In the genomic region with DNA sequence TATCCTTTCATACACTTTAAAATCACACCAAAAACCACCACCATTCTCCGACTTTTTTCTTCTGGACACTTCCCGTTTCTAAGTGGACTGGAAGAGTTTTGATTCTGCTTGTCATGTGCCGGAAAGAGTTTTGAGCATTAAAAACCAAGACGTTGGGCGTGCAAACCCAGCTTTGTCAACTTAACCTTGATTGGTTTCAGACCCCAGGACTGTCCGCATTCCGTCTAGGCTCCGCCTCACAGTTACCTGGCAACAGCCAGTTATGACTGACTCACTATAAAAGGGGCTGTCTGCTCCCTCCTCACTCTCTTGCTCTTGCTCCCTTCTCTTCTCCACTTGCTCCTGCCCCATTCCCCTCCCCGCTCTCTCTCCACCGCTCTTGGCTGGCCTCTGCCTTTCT, we compare ENCODE assay signal across 7 mouse cellular contexts. TPM values are rescaled to one million over a fixed set of nuclear protein-coding genes. Genes with fewer than 3 reads are reported as not detected.
A peak's percentile ranks its signal among the peaks of the same experiment; 100 is the strongest.
DNase-seq lines count a peak whose midpoint lies in the region; ATAC-seq and TF ChIP-seq lines count a peak whose summit lies in the region.

No protein-coding gene starts in this region.

- H3K4me3 ChIP-seq in kidney, adult 2 months (ENCODE audit: insufficient read depth, low read depth, low read length): 0 out of 2 replicates have a peak overlapping the region, but pooled peaks have one; percentile 25

- H3K4me1 ChIP-seq in kidney, adult 2 months (ENCODE audit: control insufficient read depth, insufficient read depth, low read length): peaks cover 3% of the 10 kb centered on the region; the same call in 1 of the 2 replicates

- H3K27me3 ChIP-seq in kidney, adult 2 months (replicated peaks; ENCODE audit: control insufficient read depth, insufficient read depth, low read length): no peaks in the 10 kb centered on the region

- TF ChIP-seq POLR2A in kidney, adult 2 months (IDR thresholded peaks at IDR 0.05; ENCODE audit: low read depth, low read length): no peak

- no peak for TF ChIP-seq CTCF in kidney, adult 2 months (conservative IDR thresholded peaks at IDR 0.05; ENCODE audit: insufficient read depth, insufficient read length, low read depth, low read length)

- no peak overlapping the region for H3K27ac ChIP-seq in kidney, adult 2 months (ENCODE audit: insufficient read depth, low read depth, low read length)

- peak; percentile 90 for ATAC-seq in granulocyte monocyte progenitor cell, adult 5-6 weeks (replicated peaks; ENCODE audit: poor library complexity, severe bottlenecking)
- peak; percentile 60 for ATAC-seq in megakaryocyte, adult 5-6 weeks (ENCODE audit: poor library complexity, severe bottlenecking)

- DNase-seq in kidney, adult 2 months: no peak
- DNase-seq in kidney, postnatal 14 days: no peak
- DNase-seq in adrenal gland, postnatal 25 days: peak; percentile 23
- DNase-seq in right cerebral cortex, postnatal 10 days (ENCODE audit: low spot score in 2 of 2): no peak
- DNase-seq in Muller cell, postnatal 12 days (ENCODE audit: inconsistent ontology term): no peak

- no peaks in the 10 kb centered on the region; the same call in 1 of the 2 replicates for H3K36me3 ChIP-seq in kidney, adult 2 months (ENCODE audit: control insufficient read depth, insufficient read depth, low read length)

- 35% methylated on average over 10 of the region's 10 CpGs for WGBS in kidney, adult 2 months

RNA-seq across cellular contexts. Expression of a gene that starts 22.6 kb away (rescaled TPM):
- polyA plus RNA-seq in kidney, adult 2 months (2012; rRNA removed): 20.9 and 21.3 TPM in 2 replicates
- total RNA-seq in adrenal gland, postnatal 25 days (2021): 50.0 and 54.0 TPM in 2 replicates
- total RNA-seq in granulocyte monocyte progenitor cell, adult 5-6 weeks (2014; fragmentation: Nextera tagmentation): 19.8 and 28.0 TPM in 2 replicates
- 23.7 and 27.2 TPM in 2 replicates for total RNA-seq in granulocyte monocyte progenitor cell, adult 5-6 weeks (2017)
- total RNA-seq in megakaryocyte, adult 5-6 weeks (2015): 28.4 and 30.3 TPM in 2 replicates
- total RNA-seq in megakaryocyte, adult 5-6 weeks (2017): 32.8 and 33.6 TPM in 2 replicates

RNA-seq across cellular contexts. Expression of a gene that starts 23.4 kb away (rescaled TPM):
- 1.7 and 3.0 TPM in 2 replicates for polyA plus RNA-seq in kidney, adult 2 months (2012; rRNA removed)
- 18.0 and 21.0 TPM in 2 replicates for total RNA-seq in adrenal gland, postnatal 25 days (2021)
- 17.4 and 24.6 TPM in 2 replicates for total RNA-seq in granulocyte monocyte progenitor cell, adult 5-6 weeks (2014; fragmentation: Nextera tagmentation)
- total RNA-seq in granulocyte monocyte progenitor cell, adult 5-6 weeks (2017): 26.8 and 30.5 TPM in 2 replicates
- total RNA-seq in megakaryocyte, adult 5-6 weeks (2015): 20.1 and 27.0 TPM in 2 replicates
- total RNA-seq in megakaryocyte, adult 5-6 weeks (2017): 12.1 and 14.8 TPM in 2 replicates

RNA-seq across cellular contexts. Expression of a gene that starts 36.1 kb away (rescaled TPM):
- 24.3 and 25.9 TPM in 2 replicates for polyA plus RNA-seq in kidney, adult 2 months (2012; rRNA removed)
- total RNA-seq in adrenal gland, postnatal 25 days (2021): 92.7 and 129 TPM in 2 replicates
- 46.9 and 65.2 TPM in 2 replicates for total RNA-seq in granulocyte monocyte progenitor cell, adult 5-6 weeks (2014; fragmentation: Nextera tagmentation)
- total RNA-seq in granulocyte monocyte progenitor cell, adult 5-6 weeks (2017): 40.3 and 44.9 TPM in 2 replicates
- 65.2 and 73.3 TPM in 2 replicates for total RNA-seq in megakaryocyte, adult 5-6 weeks (2015)
- 38.4 and 46.1 TPM in 2 replicates for total RNA-seq in megakaryocyte, adult 5-6 weeks (2017)
